Mouse (Mus musculus) mouse trophoblast stem cell (cell line): ENCODE measurements around the gene Gm19965.

Source experiments
- in situ Hi-C, 2 experiments: fragments of 300-500 bp; cut with MseI, MboI; formaldehyde crosslinking; loops; 2 replicates in 1 of 2; 3 replicates in 1 of 2; pipeline ENCODE4 v1.15.1; 2025

Gm19965 gene

GRCm38 (mm10) chr1:116802683-116803082 is at the start of gene Gm19965:
Gene Gm19965, plus strand, starts transcription at chr1:116802983.
- in situ Hi-C loops: no loop called here

- in situ Hi-C loops: no loop called here
Observed at GRCm38 (mm10) chr1:116782471-116782989, 20.3 kb upstream of the Gm19965 start.
